Mouse (Mus musculus) limb, embryonic 11.5 days (tissue): Measurements from ENCODE around the gene Tubd1. TPM values are rescaled to one million over a fixed set of nuclear protein-coding genes. Genes with fewer than 3 reads are reported as not detected.
"Not testable (repeated sequence)": the region's sequence is repeated elsewhere in the genome, so short reads cannot be mapped to it uniquely, and the experiment has no call there.

Experiments
- ATAC-seq: fragments of 200-750 bp; cut with Nextera tagmentation; 2 replicates; pipeline ENCODE4 v1.8.0; 2017; ENCODE audit warnings: low read depth; ENCODE audit not compliant: insufficient number of reproducible peaks, low FRiP score, low TSS enrichment
- DNase-seq: peaks from one replicate; pipeline ENCODE4 v3.0.0-alpha.2; 2015; ENCODE audit warnings: low spot score
- H3K27ac ChIP-seq: fragments of 300-500 bp; sonication (generic); replicated peaks from 2 replicates; pipeline ENCODE4 v1.5.1; 2014; ENCODE audit warnings: low read depth, mild to moderate bottlenecking, low read length
- H3K27me3 ChIP-seq: fragments of 300-500 bp; sonication (generic); 2 replicates; pipeline ENCODE4 v1.6.1; 2014; ENCODE audit warnings: mild to moderate bottlenecking, low read length, mixed read lengths; ENCODE audit not compliant: control insufficient read depth, insufficient read depth
- H3K36me3 ChIP-seq: fragments of 300-500 bp; sonication (generic); 2 replicates; pipeline ENCODE4 v1.6.1; 2014; ENCODE audit warnings: mild to moderate bottlenecking, low read length, moderate library complexity, mixed read lengths; ENCODE audit not compliant: control insufficient read depth, insufficient read depth
- H3K4me1 ChIP-seq: fragments of 300-500 bp; sonication (generic); 2 replicates; pipeline ENCODE4 v1.6.1; 2014; ENCODE audit warnings: low read length, mixed read lengths; ENCODE audit not compliant: control insufficient read depth, insufficient read depth
- H3K4me2 ChIP-seq: fragments of 300-500 bp; sonication (generic); 2 replicates; pipeline ENCODE4 v1.6.1; 2014; ENCODE audit warnings: low read depth, mild to moderate bottlenecking, moderate library complexity; ENCODE audit not compliant: severe bottlenecking
- H3K4me3 ChIP-seq: fragments of 300-500 bp; sonication (generic); 2 replicates; pipeline ENCODE4 v1.5.1; 2014; ENCODE audit warnings: low read depth, low read length
- H3K9ac ChIP-seq: fragments of 300-500 bp; sonication (generic); 2 replicates; pipeline ENCODE4 v1.6.1; 2014; ENCODE audit warnings: mild to moderate bottlenecking, low read length
- H3K9me3 ChIP-seq: fragments of 300-500 bp; sonication (generic); 2 replicates; pipeline ENCODE4 v1.6.1; 2016; ENCODE audit warnings: low read length; ENCODE audit not compliant: control insufficient read depth
- WGBS: fragments of 180-500 bp; shearing (Covaris S2); extraction: QIAGEN DNeasy Blood & Tissue Kit; methylation state at CpG from one replicate; pipeline ENCODE4 v1.1.7; 2014; 5-methylcytosine and 5-hydroxymethylcytosine counted together
- polyA plus RNA-seq: library from polyadenylated mRNA; unstranded; fragments of >200 nt; fragmentation: Nextera tagmentation; extraction: Ambion mirVana; gene quantifications from 2 replicates; pipeline ENCODE4 v1.2.1, GENCODE M21; 2014

Gene Tubd1
- polyA plus RNA-seq, 1 experiment from 2014 or later, result 10.7 TPM

DNA sequence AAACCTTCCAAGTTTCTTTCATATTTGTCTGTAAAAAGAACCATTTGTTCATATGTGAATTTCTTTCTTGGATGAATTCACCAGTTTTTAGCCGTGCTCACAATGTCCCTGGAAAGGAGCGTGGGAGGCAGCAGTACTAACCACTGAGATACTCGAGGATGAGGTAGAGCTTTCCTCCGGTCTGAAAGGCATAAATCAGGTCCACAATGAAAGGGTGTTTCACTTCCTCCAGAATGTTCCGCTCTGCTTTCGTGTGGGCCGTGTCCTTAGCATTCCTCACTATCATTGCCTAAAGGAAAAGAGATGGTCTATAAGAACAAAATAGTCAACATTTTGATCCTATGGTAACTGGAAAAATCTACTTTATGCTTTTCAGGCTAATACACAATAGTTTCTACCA, 25.0 kb upstream of the Tubd1 start:
- WGBS, result 92% methylated on average over 7 of the region's 7 CpGs
- ATAC-seq, result no peak

GRCm38 (mm10) chr11:86527528-86527927, 17.3 kb upstream of the Tubd1 start:
- Histone ChIP-seq H3K27me3 (no peaks in the 10 kb centered on the region), H3K4me2 (no peak overlapping the region), H3K4me3 (no peak overlapping the region), H3K9ac (no peak overlapping the region), H3K4me1 (no peaks in the 10 kb centered on the region), H3K36me3 (peaks cover 17% of the 10 kb centered on the region), H3K27ac (no peak overlapping the region), H3K9me3 (no peaks in the 10 kb centered on the region)
- WGBS, result 95% methylated on average over 4 of the region's 4 CpGs
- ATAC-seq (no peak), DNase-seq (no peak)

More for the DNA sequence above, 25.0 kb upstream of the Tubd1 start:
- Histone ChIP-seq H3K27me3 (no peaks in the 10 kb centered on the region), H3K27ac (no peak overlapping the region), H3K4me2 (no peak overlapping the region), H3K9ac (no peak overlapping the region), H3K4me3 (no peak overlapping the region), H3K4me1 (no peaks in the 10 kb centered on the region), H3K9me3 (no peaks in the 10 kb centered on the region), H3K36me3 (peaks cover 22% of the 10 kb centered on the region)
- no peak for DNase-seq

DNA sequence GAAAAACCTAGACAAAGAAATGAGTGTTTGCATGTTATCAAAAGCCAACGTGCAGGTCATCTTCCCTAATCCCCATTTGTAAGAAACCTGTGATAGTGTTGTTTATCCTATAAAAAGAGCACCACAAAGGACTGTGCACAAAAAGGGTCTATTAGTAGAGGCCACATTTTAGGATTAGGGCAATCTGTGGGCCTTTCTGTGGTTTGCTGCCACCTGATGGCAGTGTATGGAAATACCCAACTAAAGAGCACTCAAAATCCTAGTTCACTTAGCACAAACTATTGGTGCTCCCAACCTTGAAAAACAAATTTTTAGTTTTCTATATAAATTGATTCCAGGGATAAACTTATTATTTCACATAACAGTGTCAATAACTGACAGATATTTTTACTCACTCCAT, 12.0 kb upstream of the Tubd1 start:
- ATAC-seq (no peak), DNase-seq (peak; percentile 34)
- H3K36me3 ChIP-seq, result peaks cover 7% of the 10 kb centered on the region; the same call in 1 of the 2 replicates
- no peak overlapping the region for H3K4me2 ChIP-seq
- no peaks in the 10 kb centered on the region for H3K4me1 ChIP-seq
- no peak overlapping the region for H3K4me3 ChIP-seq
- H3K27me3 ChIP-seq, result no peaks in the 10 kb centered on the region
- 89% methylated on average over 1 of the region's 1 CpGs for WGBS
- H3K9me3 ChIP-seq, result no peaks in the 10 kb centered on the region
- H3K27ac ChIP-seq, result no peak overlapping the region
- no peak overlapping the region for H3K9ac ChIP-seq

GRCm38 (mm10) chr11:86533302-86533701, 11.5 kb upstream of the Tubd1 start:
- DNase-seq, H3K9ac ChIP-seq, H3K27ac ChIP-seq, ATAC-seq, H3K9me3 ChIP-seq, H3K27me3 ChIP-seq, H3K4me3 ChIP-seq, H3K4me1 ChIP-seq, H3K4me2 ChIP-seq, H3K36me3 ChIP-seq: not testable (repeated sequence)
- 95% methylated on average over 6 of the region's 6 CpGs for WGBS

DNA sequence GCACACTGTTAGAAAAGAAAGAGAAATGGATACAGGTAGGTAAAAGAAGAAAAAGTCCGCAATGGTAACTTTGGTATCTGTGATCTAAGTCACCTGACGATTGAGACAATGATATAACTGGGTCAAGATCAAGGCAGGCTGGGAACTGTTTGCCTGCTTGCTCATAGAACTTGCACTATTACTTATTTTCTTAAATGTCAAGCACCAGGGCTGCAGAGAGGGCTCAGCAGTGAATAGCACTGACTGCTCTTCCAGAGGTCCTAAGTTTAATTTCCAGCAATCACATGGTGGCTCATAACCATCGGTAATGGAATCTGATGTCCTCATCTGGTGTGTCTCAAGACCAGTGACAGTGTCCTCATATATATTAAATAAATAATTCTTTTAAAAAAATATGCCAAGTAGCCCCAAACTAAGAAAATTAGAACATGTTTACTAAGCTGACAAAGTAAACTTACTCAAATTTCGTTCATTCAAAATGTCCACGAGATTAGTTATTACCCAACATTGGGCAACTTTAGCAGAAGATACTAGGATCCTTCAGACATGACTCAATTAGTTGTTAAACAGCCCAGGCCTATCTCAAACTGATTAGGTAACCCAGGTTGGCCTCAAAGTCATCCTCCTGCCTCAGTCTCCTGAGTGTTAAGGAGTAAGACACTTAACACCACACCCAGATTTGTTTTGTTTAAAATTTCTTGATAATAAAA, 10.4 kb upstream of the Tubd1 start:
- Histone ChIP-seq H3K4me3 (no peak overlapping the region), H3K27ac (no peak overlapping the region), H3K9me3 (no peaks in the 10 kb centered on the region), H3K9ac (no peak overlapping the region), H3K27me3 (no peaks in the 10 kb centered on the region), H3K4me1 (no peaks in the 10 kb centered on the region), H3K4me2 (no peak overlapping the region), H3K36me3 (peaks cover 7% of the 10 kb centered on the region; the same call in 1 of the 2 replicates)
- WGBS, result 94% methylated on average over 5 of the region's 5 CpGs
- ATAC-seq (no peak), DNase-seq (no peak)

DNA sequence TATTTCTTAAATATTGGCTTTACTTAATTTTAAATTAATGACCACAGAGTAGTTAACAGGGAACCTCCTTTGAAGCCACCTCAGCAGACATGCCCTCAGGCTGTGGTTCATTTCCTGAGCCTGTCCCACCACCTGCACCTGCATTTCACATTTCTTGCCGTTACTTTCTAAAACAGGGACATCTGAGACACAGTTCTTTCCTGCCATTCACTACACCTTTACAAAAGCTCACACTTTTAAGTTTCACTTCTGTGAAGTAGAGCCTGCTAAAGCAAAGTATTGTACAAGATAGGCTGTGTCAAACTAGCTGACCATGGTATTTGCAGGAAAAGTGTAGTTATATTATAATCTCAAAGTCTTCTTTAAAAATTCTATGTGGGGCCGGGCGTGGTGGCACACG, 6.0 kb upstream of the Tubd1 start:
- Histone ChIP-seq H3K4me1 (peaks cover 4% of the 10 kb centered on the region; the same call in 1 of the 2 replicates), H3K4me2 (no peak overlapping the region), H3K27ac (no peak overlapping the region), H3K9me3 (no peaks in the 10 kb centered on the region), H3K9ac (no peak overlapping the region), H3K27me3 (no peaks in the 10 kb centered on the region), H3K36me3 (no peaks in the 10 kb centered on the region), H3K4me3 (no peak overlapping the region)
- WGBS, result 81% methylated on average over 4 of the region's 4 CpGs
- DNase-seq (no peak), ATAC-seq (no peak)

- H3K9me3 ChIP-seq, result no peaks in the 10 kb centered on the region
- no peaks in the 10 kb centered on the region for H3K36me3 ChIP-seq
- H3K4me3 ChIP-seq, result no peak overlapping the region
- H3K4me2 ChIP-seq, result no peak overlapping the region
- DNase-seq (no peak), ATAC-seq (no peak)
- no peak overlapping the region for H3K27ac ChIP-seq
- peaks cover 4% of the 10 kb centered on the region; the same call in 1 of the 2 replicates for H3K4me1 ChIP-seq
- WGBS, result 93% methylated on average over 6 of the region's 6 CpGs
- no peaks in the 10 kb centered on the region for H3K27me3 ChIP-seq
- no peak overlapping the region for H3K9ac ChIP-seq
Observed at GRCm38 (mm10) chr11:86539716-86540475, 4.9 kb upstream of the Tubd1 start.

GRCm38 (mm10) chr11:86540476-86540845, 4.3 kb upstream of the Tubd1 start:
- 96% methylated on average over 2 of the region's 2 CpGs for WGBS
- H3K4me2 ChIP-seq, result no peak overlapping the region

More at GRCm38 (mm10) chr11:86540476-86540845, 4.3 kb upstream of the Tubd1 start:
- ATAC-seq (no peak), DNase-seq (no peak)
- Histone ChIP-seq H3K27ac (no peak overlapping the region), H3K4me1 (peaks cover 4% of the 10 kb centered on the region; the same call in 1 of the 2 replicates), H3K4me3 (no peak overlapping the region), H3K9ac (no peak overlapping the region), H3K36me3 (no peaks in the 10 kb centered on the region), H3K27me3 (no peaks in the 10 kb centered on the region), H3K9me3 (no peaks in the 10 kb centered on the region)
